In the genomic region with DNA sequence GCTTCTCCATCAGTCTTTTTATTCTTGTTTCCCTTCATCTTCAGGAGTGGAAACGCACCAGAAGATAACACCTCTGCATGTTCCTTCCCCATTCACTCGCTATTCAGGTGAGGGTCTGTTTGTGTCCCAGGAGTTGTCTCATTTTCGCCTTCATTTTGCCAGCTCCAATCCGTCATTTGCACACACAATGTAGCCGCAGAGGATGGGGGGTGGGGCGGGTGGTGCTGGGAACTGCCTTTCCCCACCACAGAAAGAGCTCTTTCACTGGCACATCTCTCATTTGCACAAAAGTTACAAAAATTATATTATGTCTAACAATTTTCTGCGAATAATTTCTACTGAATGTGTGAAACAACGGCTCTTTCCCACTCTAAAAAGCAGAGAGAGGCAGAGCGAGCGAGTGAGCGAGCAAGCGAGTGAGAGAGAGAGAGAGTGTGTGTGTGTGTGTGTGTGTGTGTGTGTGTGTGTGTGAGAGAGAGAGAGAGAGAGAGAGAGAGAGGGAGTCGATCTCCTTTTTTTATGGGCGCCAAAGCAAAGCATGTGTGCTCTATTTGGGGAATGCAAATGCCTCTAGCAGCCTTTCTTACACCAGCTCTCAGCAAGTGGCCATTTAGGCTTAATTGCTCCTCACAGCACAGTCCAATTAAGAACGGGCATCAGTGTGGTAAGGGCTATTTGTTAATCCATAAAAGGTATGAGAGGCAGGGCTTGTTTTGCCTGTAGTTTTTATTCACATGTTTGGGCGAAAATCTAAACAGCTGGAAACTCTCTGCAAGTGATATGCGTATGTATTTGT, we compare ENCODE assay signal across 7 mouse cellular contexts.
DNase-seq lines count a peak whose midpoint lies in the region; ATAC-seq lines count a peak whose summit lies in the region.

No protein-coding gene starts in this region.

- H3K27ac ChIP-seq in embryonic facial prominence, embryonic 14.5 days (replicated peaks; ENCODE audit: low read depth, low read length): no peak overlapping the region
- peak overlapping the region; percentile 53; the same call in 1 of the 2 replicates for H3K27ac ChIP-seq in hindbrain, embryonic 14.5 days
- H3K27ac ChIP-seq in neural tube, embryonic 12.5 days: no peak overlapping the region

- H3K4me1 ChIP-seq in embryonic facial prominence, embryonic 14.5 days (ENCODE audit: control insufficient read depth, insufficient read depth, low read length): no peaks in the 10 kb centered on the region
- 0 out of 2 replicates have a peak, but pooled peaks cover 5% of the 10 kb centered on the region for H3K4me1 ChIP-seq in hindbrain, embryonic 14.5 days (replicated peaks; ENCODE audit: control insufficient read depth, insufficient read depth, low read length)
- H3K4me1 ChIP-seq in neural tube, embryonic 12.5 days: peaks cover 16% of the 10 kb centered on the region

- H3K9me3 ChIP-seq in embryonic facial prominence, embryonic 14.5 days (ENCODE audit: control insufficient read depth, low read length): no peaks in the 10 kb centered on the region
- H3K9me3 ChIP-seq in hindbrain, embryonic 14.5 days (ENCODE audit: control insufficient read depth, low read length): no peaks in the 10 kb centered on the region
- no peaks in the 10 kb centered on the region for H3K9me3 ChIP-seq in neural tube, embryonic 12.5 days

- H3K4me2 ChIP-seq in embryonic facial prominence, embryonic 14.5 days (ENCODE audit: low read depth, low read length): peak overlapping the region; percentile 44
- H3K4me2 ChIP-seq in hindbrain, embryonic 14.5 days (replicated peaks): peak overlapping the region; percentile 48
- H3K4me2 ChIP-seq in neural tube, embryonic 12.5 days (replicated peaks): peak overlapping the region; percentile 53

- no peaks in the 10 kb centered on the region for H3K36me3 ChIP-seq in embryonic facial prominence, embryonic 14.5 days (ENCODE audit: control insufficient read depth, insufficient read depth, low read length)
- no peaks in the 10 kb centered on the region for H3K36me3 ChIP-seq in hindbrain, embryonic 14.5 days (replicated peaks; ENCODE audit: control insufficient read depth, insufficient read depth)
- no peaks in the 10 kb centered on the region for H3K36me3 ChIP-seq in neural tube, embryonic 12.5 days

- ATAC-seq in embryonic facial prominence, embryonic 14.5 days (ENCODE audit: low read depth): no peak
- peak; percentile 57; the same call in 1 of the 2 replicates for ATAC-seq in hindbrain, embryonic 14.5 days (ENCODE audit: low FRiP score)
- ATAC-seq in neural tube, embryonic 12.5 days (ENCODE audit: low FRiP score, low read depth): peak; percentile 77

- no peak overlapping the region for H3K9ac ChIP-seq in embryonic facial prominence, embryonic 14.5 days (ENCODE audit: low read depth, low read length)
- H3K9ac ChIP-seq in hindbrain, embryonic 14.5 days: peak overlapping the region; percentile 41; the same call in 1 of the 2 replicates
- no peak overlapping the region for H3K9ac ChIP-seq in neural tube, embryonic 12.5 days

- H3K4me3 ChIP-seq in embryonic facial prominence, embryonic 14.5 days (ENCODE audit: low read depth, low read length): no peak overlapping the region
- H3K4me3 ChIP-seq in hindbrain, embryonic 14.5 days (replicated peaks; ENCODE audit: low read length): peak overlapping the region; percentile 16
- peak overlapping the region; percentile 13; the same call in 1 of the 2 replicates for H3K4me3 ChIP-seq in neural tube, embryonic 12.5 days

- peak; percentile 6 for DNase-seq in layer of hippocampus, adult 11-12 months (ENCODE audit: low spot score)
- no peak for DNase-seq in layer of hippocampus, postnatal 25 days (ENCODE audit: extremely low spot score in 1 of 2, low spot score in 1 of 2)
- DNase-seq in embryonic facial prominence, embryonic 14.5 days (ENCODE audit: low spot score): peak; percentile 22
- peak; percentile 60 for DNase-seq in hindbrain, embryonic 14.5 days (ENCODE audit: low spot score)
- DNase-seq in gastrocnemius, postnatal 25 days: no peak
- DNase-seq in urinary bladder, postnatal 4 days (ENCODE audit: low spot score in 2 of 2): no peak

- no peaks in the 10 kb centered on the region; the same call in 1 of the 2 replicates for H3K27me3 ChIP-seq in embryonic facial prominence, embryonic 14.5 days (replicated peaks; ENCODE audit: control insufficient read depth, insufficient read depth, low read length)
- no peaks in the 10 kb centered on the region for H3K27me3 ChIP-seq in hindbrain, embryonic 14.5 days (ENCODE audit: control insufficient read depth, insufficient read depth, low read length)
- H3K27me3 ChIP-seq in neural tube, embryonic 12.5 days (replicated peaks): 0 out of 2 replicates have a peak, but pooled peaks cover 4% of the 10 kb centered on the region

- 24% methylated on average over 17 of the region's 17 CpGs for WGBS in embryonic facial prominence, embryonic 14.5 days
- 20% methylated on average over 17 of the region's 17 CpGs for WGBS in hindbrain, embryonic 14.5 days
- 11% methylated on average over 17 of the region's 17 CpGs for WGBS in neural tube, embryonic 12.5 days

Comparison
In these comparisons a context has a peak if more than half of its experiments do, and no peak if none do; other contexts are left out.
1. DNase-seq: peak in layer of hippocampus, adult 11-12 months (single experiment), embryonic facial prominence, embryonic 14.5 days (single experiment) and hindbrain, embryonic 14.5 days (single experiment); none in layer of hippocampus, postnatal 25 days (0 of 2), gastrocnemius, postnatal 25 days (single experiment) and urinary bladder, postnatal 4 days (0 of 2).
2. Peak in every context shown above with its lines, with median percentiles within 50 percentile points of each other: H3K4me2 ChIP-seq.